Mouse (Mus musculus): ENCODE results near the gene Sgsm2. TPM values are rescaled to one million over a fixed set of nuclear protein-coding genes. Genes with fewer than 3 reads are reported as not detected.
A peak's percentile ranks its signal among the peaks of the same experiment; 100 is the strongest.

Gene Sgsm2
- total and polyA plus RNA-seq, 2 experiments from 2014 or later: 21.3 to 59.2 TPM

GRCm38 (mm10) chr11:74827791-74828403 lies 69.0 kb downstream of the Sgsm2 start:
- Histone ChIP-seq H3K27ac (no peak overlapping the region), H3K9me3 (ENCODE audit: low read length) (no peaks in the 10 kb centered on the region), H3K9ac (replicated peaks; ENCODE audit: low read length) (no peak overlapping the region), H3K4me3 (ENCODE audit: low read length) (no peak overlapping the region), H3K4me2 (ENCODE audit: low read depth, low read length) (no peak overlapping the region), H3K4me1 (ENCODE audit: insufficient read depth, low read length) (peaks cover 7% of the 10 kb centered on the region; the same call in 1 of the 2 replicates), H3K36me3 (ENCODE audit: insufficient read depth, low read length) (no peaks in the 10 kb centered on the region; the same call in 1 of the 2 replicates), H3K27me3 (ENCODE audit: insufficient read depth, low read length) (no peaks in the 10 kb centered on the region)
- no peak for TF ChIP-seq CTCF (IDR thresholded peaks at IDR 0.05; ENCODE audit: low read depth)
- ATAC-seq (no peak), DNase-seq (ENCODE audit: low spot score) (no peak)
- WGBS: 79% methylated on average over 7 of the region's 7 CpGs

GRCm38 (mm10) chr11:74826702-74827101 lies 70.2 kb downstream of the Sgsm2 start:
- Histone ChIP-seq H3K27ac (no peak overlapping the region), H3K9me3 (ENCODE audit: low read length) (no peaks in the 10 kb centered on the region), H3K4me1 (ENCODE audit: insufficient read depth, low read length) (peaks cover 6% of the 10 kb centered on the region; the same call in 1 of the 2 replicates), H3K36me3 (ENCODE audit: insufficient read depth, low read length) (no peaks in the 10 kb centered on the region; the same call in 1 of the 2 replicates), H3K27me3 (ENCODE audit: insufficient read depth, low read length) (no peaks in the 10 kb centered on the region), H3K4me2 (ENCODE audit: low read depth, low read length) (no peak overlapping the region), H3K9ac (replicated peaks; ENCODE audit: low read length) (no peak overlapping the region), H3K4me3 (ENCODE audit: low read length) (no peak overlapping the region)
- ATAC-seq: no peak
- WGBS: 84% methylated on average over 5 of the region's 5 CpGs
- no peak for DNase-seq (ENCODE audit: low spot score)
- TF ChIP-seq CTCF (IDR thresholded peaks at IDR 0.05; ENCODE audit: low read depth): no peak

- no peak for ATAC-seq
- Histone ChIP-seq H3K36me3 (ENCODE audit: insufficient read depth, low read length) (no peaks in the 10 kb centered on the region; the same call in 1 of the 2 replicates), H3K4me2 (ENCODE audit: low read depth, low read length) (no peak overlapping the region), H3K9me3 (ENCODE audit: low read length) (no peaks in the 10 kb centered on the region), H3K27me3 (ENCODE audit: insufficient read depth, low read length) (no peaks in the 10 kb centered on the region), H3K27ac (no peak overlapping the region), H3K4me1 (ENCODE audit: insufficient read depth, low read length) (peaks cover 6% of the 10 kb centered on the region; the same call in 1 of the 2 replicates), H3K9ac (replicated peaks; ENCODE audit: low read length) (no peak overlapping the region), H3K4me3 (ENCODE audit: low read length) (no peak overlapping the region)
- no peak for TF ChIP-seq CTCF (IDR thresholded peaks at IDR 0.05; ENCODE audit: low read depth)
- DNase-seq (ENCODE audit: low spot score): no peak
- WGBS: 66% methylated on average over 7 of the region's 7 CpGs
These were observed 70.7 kb downstream of the Sgsm2 start for GRCm38 (mm10) chr11:74826151-74826550.

GRCm38 (mm10) chr11:74822746-74823440 lies 74.0 kb downstream of the Sgsm2 start:
- no peak for ATAC-seq

GRCm38 (mm10) chr11:74821463-74821862 lies 75.4 kb downstream of the Sgsm2 start:
- no peak overlapping the region for H3K27ac ChIP-seq
- H3K9ac ChIP-seq (replicated peaks; ENCODE audit: low read length): no peak overlapping the region
- H3K27me3 ChIP-seq (ENCODE audit: insufficient read depth, low read length): no peaks in the 10 kb centered on the region
- H3K4me3 ChIP-seq (ENCODE audit: low read length): no peak overlapping the region
- no peak for ATAC-seq
- DNase-seq (ENCODE audit: low spot score): peak; percentile 60
- no peak overlapping the region for H3K4me2 ChIP-seq (ENCODE audit: low read depth, low read length)
- H3K4me1 ChIP-seq (ENCODE audit: insufficient read depth, low read length): no peaks in the 10 kb centered on the region
- 32% methylated on average over 1 of the region's 1 CpGs for WGBS
- no peaks in the 10 kb centered on the region for H3K9me3 ChIP-seq (ENCODE audit: low read length)
- peak; percentile 65 for TF ChIP-seq CTCF (IDR thresholded peaks at IDR 0.05; ENCODE audit: low read depth)
- H3K36me3 ChIP-seq (ENCODE audit: insufficient read depth, low read length): peaks cover 22% of the 10 kb centered on the region

More at GRCm38 (mm10) chr11:74822746-74823440, 74.0 kb downstream of the Sgsm2 start:
- Histone ChIP-seq H3K9me3 (ENCODE audit: low read length) (no peaks in the 10 kb centered on the region), H3K4me2 (ENCODE audit: low read depth, low read length) (no peak overlapping the region), H3K9ac (replicated peaks; ENCODE audit: low read length) (no peak overlapping the region), H3K27me3 (ENCODE audit: insufficient read depth, low read length) (no peaks in the 10 kb centered on the region), H3K27ac (no peak overlapping the region), H3K4me1 (ENCODE audit: insufficient read depth, low read length) (no peaks in the 10 kb centered on the region), H3K36me3 (ENCODE audit: insufficient read depth, low read length) (peaks cover 11% of the 10 kb centered on the region; the same call in 1 of the 2 replicates), H3K4me3 (ENCODE audit: low read length) (no peak overlapping the region)
- DNase-seq (ENCODE audit: low spot score): no peak
- WGBS: 82% methylated on average over 7 of the region's 7 CpGs
- no peak for TF ChIP-seq CTCF (IDR thresholded peaks at IDR 0.05; ENCODE audit: low read depth)

GRCm38 (mm10) chr11:74820921-74821320 lies 75.9 kb downstream of the Sgsm2 start:
- Histone ChIP-seq H3K36me3 (ENCODE audit: insufficient read depth, low read length) (peaks cover 22% of the 10 kb centered on the region), H3K4me3 (ENCODE audit: low read length) (no peak overlapping the region), H3K9ac (replicated peaks; ENCODE audit: low read length) (no peak overlapping the region), H3K4me2 (ENCODE audit: low read depth, low read length) (no peak overlapping the region), H3K4me1 (ENCODE audit: insufficient read depth, low read length) (no peaks in the 10 kb centered on the region), H3K9me3 (ENCODE audit: low read length) (no peaks in the 10 kb centered on the region), H3K27me3 (ENCODE audit: insufficient read depth, low read length) (no peaks in the 10 kb centered on the region), H3K27ac (no peak overlapping the region)
- no peak for ATAC-seq
- DNase-seq (ENCODE audit: low spot score): no peak
- TF ChIP-seq CTCF (IDR thresholded peaks at IDR 0.05; ENCODE audit: low read depth): no peak
- WGBS: 79% methylated on average over 1 of the region's 1 CpGs

- Histone ChIP-seq H3K27ac (no peak overlapping the region), H3K4me3 (ENCODE audit: low read length) (no peak overlapping the region), H3K4me2 (ENCODE audit: low read depth, low read length) (no peak overlapping the region), H3K9me3 (ENCODE audit: low read length) (no peaks in the 10 kb centered on the region), H3K9ac (replicated peaks; ENCODE audit: low read length) (no peak overlapping the region), H3K36me3 (ENCODE audit: insufficient read depth, low read length) (peaks cover 26% of the 10 kb centered on the region), H3K4me1 (ENCODE audit: insufficient read depth, low read length) (no peaks in the 10 kb centered on the region), H3K27me3 (ENCODE audit: insufficient read depth, low read length) (no peaks in the 10 kb centered on the region)
- TF ChIP-seq CTCF (IDR thresholded peaks at IDR 0.05; ENCODE audit: low read depth): peak; percentile 37; the same call in 1 of the 2 replicates
- DNase-seq (ENCODE audit: low spot score) (peak; percentile 24), ATAC-seq (no peak)
These were observed 81.1 kb downstream of the Sgsm2 start for GRCm38 (mm10) chr11:74815795-74816194.

Data from hindbrain, postnatal 0 days (tissue).